Mouse (Mus musculus) embryonic facial prominence, embryonic 11.5 days (tissue): Measurements from ENCODE around the gene Rock2. TPM values are rescaled to one million over a fixed set of nuclear protein-coding genes. Genes with fewer than 3 reads are reported as not detected.

Experiments used
- ATAC-seq: fragments of 200-750 bp; cut with Nextera tagmentation; replicated peaks from 2 replicates; pipeline ENCODE4 v1.8.0; 2017; ENCODE audit warnings: low read depth; ENCODE audit not compliant: insufficient number of reproducible peaks, low FRiP score, low TSS enrichment
- DNase-seq: peaks from one replicate; pipeline ENCODE4 v3.0.0-alpha.2; 2015; ENCODE audit warnings: low spot score
- H3K27ac ChIP-seq: fragments of 300-500 bp; sonication (generic); replicated peaks from 2 replicates; pipeline ENCODE4 v1.5.1; 2014; ENCODE audit warnings: mild to moderate bottlenecking, low read depth, low read length, control low read depth
- H3K27me3 ChIP-seq: fragments of 300-500 bp; sonication (generic); 2 replicates; pipeline ENCODE4 v1.6.1; 2014; ENCODE audit warnings: mild to moderate bottlenecking, low read length, moderate library complexity, mixed read lengths; ENCODE audit not compliant: control insufficient read depth, insufficient read depth
- H3K36me3 ChIP-seq: fragments of 300-500 bp; sonication (generic); replicated peaks from 2 replicates; pipeline ENCODE4 v1.6.1; 2014; ENCODE audit warnings: low read depth, mild to moderate bottlenecking, low read length, moderate library complexity, mixed read lengths; ENCODE audit not compliant: control insufficient read depth, insufficient read depth
- H3K4me1 ChIP-seq: fragments of 300-500 bp; sonication (generic); 2 replicates; pipeline ENCODE4 v1.6.1; 2014; ENCODE audit warnings: low read length, mixed read lengths; ENCODE audit not compliant: control insufficient read depth, insufficient read depth
- H3K4me2 ChIP-seq: fragments of 300-500 bp; sonication (generic); 2 replicates; pipeline ENCODE4 v1.6.1; 2014; ENCODE audit warnings: low read depth, mild to moderate bottlenecking, control low read depth, low read length, moderate library complexity
- H3K4me3 ChIP-seq: fragments of 300-500 bp; sonication (generic); 2 replicates; pipeline ENCODE4 v1.5.1; 2014; ENCODE audit warnings: low read depth, low read length, control low read depth
- H3K9ac ChIP-seq: fragments of 300-500 bp; sonication (generic); replicated peaks from 2 replicates; pipeline ENCODE4 v1.6.1; 2014; ENCODE audit warnings: mild to moderate bottlenecking, control low read depth, low read length
- H3K9me3 ChIP-seq: fragments of 300-500 bp; sonication (generic); replicated peaks from 2 replicates; pipeline ENCODE4 v1.6.1; 2016; ENCODE audit warnings: mild to moderate bottlenecking, low read length, inconsistent platforms, mixed read lengths; ENCODE audit not compliant: control insufficient read depth
- WGBS: fragments of 180-500 bp; shearing (Covaris S2); extraction: QIAGEN DNeasy Blood & Tissue Kit; methylation state at CpG from one replicate; pipeline ENCODE4 v1.1.7; 2014; 5-methylcytosine and 5-hydroxymethylcytosine counted together
- polyA plus RNA-seq: library from polyadenylated mRNA; unstranded; fragments of >200 nt; fragmentation: Nextera tagmentation; extraction: Ambion mirVana; gene quantifications from 2 replicates; pipeline ENCODE4 v1.2.1, GENCODE M21; 2014

Rock2 gene
- 13.6 TPM in 2 replicates for polyA plus RNA-seq

DNA sequence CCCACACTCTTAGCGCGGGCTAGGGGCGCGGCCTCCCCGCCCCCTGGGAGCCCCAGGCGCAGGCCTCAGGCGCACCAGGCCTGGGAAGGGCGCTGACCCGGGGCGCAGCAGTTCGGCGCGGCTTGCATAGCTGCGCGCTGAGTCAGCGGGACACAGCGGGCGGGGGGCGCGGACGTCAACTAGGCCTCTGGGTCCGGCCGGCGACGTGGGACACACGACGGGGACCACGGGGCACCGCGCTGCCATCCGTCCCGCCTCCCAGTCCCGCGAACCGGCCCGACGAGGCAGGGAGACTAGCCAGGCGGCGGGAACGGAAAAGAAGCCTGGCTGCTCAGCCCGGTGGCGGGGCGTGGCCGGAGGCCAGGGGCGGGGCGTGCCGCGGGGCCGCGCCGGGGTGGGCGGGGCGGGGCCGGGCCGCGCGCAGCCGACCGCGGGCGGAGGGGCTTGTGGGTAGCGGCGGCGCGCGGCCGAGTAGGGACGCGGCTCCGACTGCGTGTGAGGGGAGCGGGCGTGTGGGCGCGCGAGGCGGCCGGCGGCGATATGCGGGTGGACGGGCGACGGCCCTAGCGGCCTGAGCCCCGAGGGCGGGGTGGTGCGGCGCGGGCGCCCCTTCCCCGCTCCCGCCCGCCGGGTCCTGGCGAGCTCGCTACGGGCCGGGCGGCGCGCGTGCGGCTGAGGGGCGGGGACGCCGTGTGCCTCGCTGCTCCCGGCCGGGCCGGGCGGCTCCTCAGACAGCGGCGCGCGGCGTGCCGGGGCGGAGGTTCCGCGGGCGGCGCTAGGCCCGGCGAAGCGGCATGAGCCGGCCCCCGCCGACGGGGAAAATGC, at the start of gene Rock2:
TSS of gene Rock2 (plus strand) at position 500 of the 825 bp plus-strand sequence.
- WGBS = 0% methylated on average over 81 of the region's 130 CpGs
- peak within 1 kb of the TSS; percentile 71 for H3K4me2 ChIP-seq
- H3K27me3 ChIP-seq = no peaks in the 10 kb centered on the region
- H3K4me3 ChIP-seq = peak within 1 kb of the TSS; percentile 78
- peak within 1 kb of the TSS; percentile 83 for H3K27ac ChIP-seq
- H3K9me3 ChIP-seq = no peaks in the 10 kb centered on the region
- no peaks in the 10 kb centered on the region; the same call in 1 of the 2 replicates for H3K4me1 ChIP-seq
- peak; percentile 88 for DNase-seq
- peak within 1 kb of the TSS; percentile 84 for H3K9ac ChIP-seq
- H3K36me3 ChIP-seq = no peaks in the 10 kb centered on the region
- ATAC-seq = peak; percentile 92

GRCm38 (mm10) chr12:16847204-16847792, 47.4 kb upstream of the Rock2 start:
- Histone ChIP-seq H3K27ac (no peak overlapping the region), H3K9me3 (no peaks in the 10 kb centered on the region), H3K9ac (no peak overlapping the region), H3K4me1 (no peaks in the 10 kb centered on the region), H3K4me2 (no peak overlapping the region), H3K36me3 (no peaks in the 10 kb centered on the region), H3K27me3 (no peaks in the 10 kb centered on the region), H3K4me3 (no peak overlapping the region)
- no peak for DNase-seq
- no peak for ATAC-seq
- 82% methylated on average over 4 of the region's 4 CpGs for WGBS

DNA sequence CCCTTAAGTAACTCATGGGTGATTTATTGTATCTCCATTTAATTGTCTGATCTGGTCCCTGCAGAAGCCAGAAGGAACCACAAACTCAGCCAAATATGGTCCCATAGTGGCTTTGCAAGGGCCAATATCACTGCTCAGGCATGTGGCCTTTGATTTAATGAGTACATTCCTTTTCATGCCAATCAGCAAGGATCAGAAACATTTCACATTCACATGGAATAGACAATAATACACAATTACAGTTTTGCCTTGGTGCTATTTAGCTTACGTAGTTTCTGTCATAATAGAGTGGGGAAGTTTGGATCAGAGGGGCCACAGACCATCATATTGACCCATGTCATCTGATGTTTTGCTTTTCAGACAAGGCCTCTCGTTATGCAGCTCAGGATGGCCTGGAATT, 46.2 kb upstream of the Rock2 start:
- ATAC-seq (no peak), DNase-seq (no peak)
- Histone ChIP-seq H3K9me3 (no peaks in the 10 kb centered on the region), H3K27ac (no peak overlapping the region), H3K4me1 (no peaks in the 10 kb centered on the region), H3K4me2 (no peak overlapping the region), H3K27me3 (no peaks in the 10 kb centered on the region), H3K4me3 (no peak overlapping the region), H3K36me3 (no peaks in the 10 kb centered on the region), H3K9ac (no peak overlapping the region)
- WGBS = 57% methylated on average over 2 of the region's 2 CpGs

DNA sequence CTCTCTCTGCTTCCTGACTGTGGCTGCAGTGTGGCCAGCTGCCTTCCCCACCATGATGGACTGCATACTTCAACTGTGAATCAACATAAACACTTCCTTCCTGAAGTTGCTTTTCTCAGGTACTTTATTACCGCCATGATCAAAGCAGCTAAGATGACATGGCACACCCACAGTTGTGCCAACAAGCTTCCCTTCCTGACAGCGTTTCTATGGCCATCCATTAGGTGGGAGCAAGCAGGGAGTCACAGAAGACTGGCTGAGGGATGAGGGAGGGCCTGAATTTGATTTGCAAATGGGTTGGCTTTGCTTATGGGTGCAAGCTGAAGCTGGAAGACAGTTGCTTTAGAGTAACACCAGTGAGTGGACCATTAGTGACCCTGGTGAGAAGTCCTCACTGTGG, 44.9 kb upstream of the Rock2 start:
- H3K4me2 ChIP-seq = no peak overlapping the region
- no peak overlapping the region for H3K4me3 ChIP-seq
- H3K9me3 ChIP-seq = no peaks in the 10 kb centered on the region
- H3K27me3 ChIP-seq = no peaks in the 10 kb centered on the region
- no peak overlapping the region for H3K9ac ChIP-seq
- WGBS = 61% methylated on average over 2 of the region's 2 CpGs
- no peaks in the 10 kb centered on the region for H3K36me3 ChIP-seq
- no peak for ATAC-seq
- H3K4me1 ChIP-seq = no peaks in the 10 kb centered on the region
- no peak overlapping the region for H3K27ac ChIP-seq
- no peak for DNase-seq

GRCm38 (mm10) chr12:16850431-16851375, 44.0 kb upstream of the Rock2 start:
- no peaks in the 10 kb centered on the region for H3K27me3 ChIP-seq
- no peak overlapping the region for H3K27ac ChIP-seq
- ATAC-seq = no peak
- 42% methylated on average over 16 of the region's 16 CpGs for WGBS
- no peaks in the 10 kb centered on the region for H3K9me3 ChIP-seq
- H3K4me1 ChIP-seq = no peaks in the 10 kb centered on the region
- no peak overlapping the region for H3K4me3 ChIP-seq
- no peak overlapping the region for H3K4me2 ChIP-seq
- H3K36me3 ChIP-seq = no peaks in the 10 kb centered on the region
- no peak for DNase-seq
- no peak overlapping the region for H3K9ac ChIP-seq

- no peaks in the 10 kb centered on the region for H3K27me3 ChIP-seq
- no peak overlapping the region for H3K4me3 ChIP-seq
- no peaks in the 10 kb centered on the region for H3K4me1 ChIP-seq
- H3K4me2 ChIP-seq = no peak overlapping the region
- 88% methylated on average over 11 of the region's 11 CpGs for WGBS
- H3K9ac ChIP-seq = no peak overlapping the region
- ATAC-seq (no peak), DNase-seq (no peak)
- H3K36me3 ChIP-seq = no peaks in the 10 kb centered on the region
- no peak overlapping the region for H3K27ac ChIP-seq
- no peaks in the 10 kb centered on the region for H3K9me3 ChIP-seq
These were observed 41.1 kb upstream of the Rock2 start for GRCm38 (mm10) chr12:16853431-16854165.

DNA sequence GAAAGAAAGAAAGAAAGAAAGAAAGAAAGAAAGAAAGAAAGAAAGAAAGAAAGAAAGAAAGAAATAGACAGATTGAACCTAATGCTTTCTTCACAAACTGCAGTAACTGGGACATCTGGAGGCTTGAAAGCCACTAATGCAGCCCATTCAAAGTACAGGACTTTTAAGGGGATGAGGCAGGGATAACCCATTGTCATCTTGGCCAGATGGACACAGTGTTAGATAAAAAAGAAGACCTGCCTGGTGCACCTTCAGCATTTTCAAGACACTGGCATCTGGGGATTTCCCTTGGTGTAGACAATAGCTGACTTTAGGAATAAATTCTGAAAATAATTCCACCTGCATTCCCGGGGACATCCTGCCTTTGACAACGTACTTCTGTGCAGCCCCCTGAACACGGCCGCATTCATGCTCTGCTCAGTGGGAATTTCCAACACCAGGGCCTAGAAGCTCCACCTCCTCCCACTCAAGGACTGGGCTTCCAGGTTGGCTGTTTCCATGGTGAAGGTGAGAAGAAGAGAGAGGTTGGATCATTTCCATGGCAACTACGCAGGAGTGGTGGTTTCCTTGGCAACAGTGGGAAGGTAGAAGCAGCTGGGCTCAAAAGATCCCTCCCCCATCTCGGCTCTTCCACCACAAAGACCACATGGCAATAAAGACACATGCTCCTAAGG, 38.9 kb upstream of the Rock2 start:
- 44% methylated on average over 6 of the region's 6 CpGs for WGBS

More for the DNA sequence above, 38.9 kb upstream of the Rock2 start:
- Histone ChIP-seq H3K9ac (no peak overlapping the region), H3K27ac (no peak overlapping the region), H3K27me3 (no peaks in the 10 kb centered on the region), H3K36me3 (no peaks in the 10 kb centered on the region), H3K4me2 (no peak overlapping the region), H3K4me1 (no peaks in the 10 kb centered on the region), H3K9me3 (no peaks in the 10 kb centered on the region), H3K4me3 (no peak overlapping the region)
- DNase-seq (peak; percentile 60), ATAC-seq (peak; percentile 53)
